Mouse (Mus musculus) 3134 (cell line): ENCODE measurements around the gene Rex1bd.

Source experiments
- DNase-seq: peaks from one replicate; pipeline ENCODE4 v3.0.0-alpha.2; 2011; ENCODE audit warnings: low spot score; ENCODE audit not compliant: insufficient read length; ENCODE audit errors: extremely low read depth

Gene Rex1bd

DNA sequence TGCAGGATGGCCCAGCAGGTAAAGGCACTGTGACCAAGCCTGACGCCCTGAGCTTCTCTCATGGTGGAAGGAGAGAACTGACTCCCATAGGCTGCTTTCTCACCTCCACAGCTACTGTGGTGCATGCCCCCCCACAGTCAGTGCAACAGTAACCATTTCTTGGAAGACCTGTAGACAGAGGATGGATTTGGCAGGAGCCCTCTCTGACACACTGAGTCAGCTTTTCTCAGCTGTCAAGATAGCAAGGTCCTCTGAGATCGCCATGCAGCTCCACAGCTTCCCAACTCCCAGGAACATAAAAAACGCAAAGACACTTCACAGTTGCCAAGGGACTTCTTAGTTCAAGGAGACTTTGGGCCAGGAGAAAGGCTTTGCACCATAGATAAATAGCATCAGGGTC, 48.1 kb downstream of the Rex1bd start:
- DNase-seq = no peak

DNA sequence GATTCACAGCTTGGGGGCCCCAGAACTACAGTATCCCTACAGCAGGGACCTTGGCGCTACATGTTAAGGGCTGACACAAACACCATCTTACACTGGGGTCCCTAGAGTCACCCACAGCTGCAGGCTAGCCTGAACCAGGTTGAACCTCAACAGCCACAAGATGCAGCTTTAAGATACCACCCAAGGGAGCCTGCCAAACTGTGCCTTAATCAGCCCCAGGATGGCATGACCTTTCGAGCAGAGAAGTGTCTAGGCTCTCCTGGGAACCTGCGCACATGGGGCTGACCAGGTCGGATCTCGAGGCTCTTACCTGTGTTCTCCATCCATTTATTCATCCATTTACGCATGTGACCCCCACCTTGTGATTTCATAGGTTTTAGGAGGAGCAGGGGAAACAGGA, 48.7 kb downstream of the Rex1bd start:
- no peak for DNase-seq

DNA sequence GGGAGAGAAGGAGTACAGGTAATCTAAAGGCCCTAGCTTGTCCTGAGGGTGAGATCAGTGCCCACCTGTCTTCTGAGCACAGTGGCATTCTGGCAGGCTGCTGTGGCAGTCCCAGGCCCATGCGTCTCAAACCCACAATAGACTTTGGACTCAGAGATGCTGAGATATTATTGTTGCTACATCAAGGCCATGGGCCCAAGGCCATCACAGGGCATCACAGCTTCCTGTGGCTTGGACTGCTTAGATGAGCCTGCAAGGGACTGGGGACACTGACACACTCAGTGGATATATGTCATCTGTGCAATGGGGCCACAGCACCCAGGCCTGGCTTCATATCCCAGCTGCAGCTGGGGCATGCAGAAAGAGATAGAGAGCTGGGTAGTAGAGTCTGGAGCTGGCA, 49.6 kb downstream of the Rex1bd start:
- no peak for DNase-seq
